Mouse (Mus musculus): ENCODE results near the gene Imp4. TPM values are rescaled to one million over a fixed set of nuclear protein-coding genes. Genes with fewer than 3 reads are reported as not detected.

The Imp4 gene
- polyA plus RNA-seq (2015; fragmentation: Nextera tagmentation; extraction: Ambion mirVana): 109 and 113 TPM in 2 replicates

- peak; percentile 96 for ATAC-seq
- H3K4me2 ChIP-seq (replicated peaks): peak within 1 kb of the TSS; percentile 75
- H3K27ac ChIP-seq: peak within 1 kb of the TSS; percentile 68; the same call in 1 of the 2 replicates
- H3K27me3 ChIP-seq (replicated peaks): no peaks in the 10 kb centered on the region
- peaks cover 2% of the 10 kb centered on the region for H3K4me1 ChIP-seq (replicated peaks)
- under 1% methylated on average over 48 of the region's 48 CpGs for WGBS
- H3K36me3 ChIP-seq: peaks cover 17% of the 10 kb centered on the region
- no peaks in the 10 kb centered on the region for H3K9me3 ChIP-seq
- H3K9ac ChIP-seq: peak within 1 kb of the TSS; percentile 62
- H3K4me3 ChIP-seq (replicated peaks): peak within 1 kb of the TSS; percentile 63
Observed at GRCm38 (mm10) chr1:34439215-34439960, at the start of gene Imp4, which contains the start of gene Ccdc115. Gene Imp4, plus strand, starts transcription at chr1:34439851. Gene Ccdc115, minus strand, starts transcription at chr1:34439672.

- no peaks in the 10 kb centered on the region for H3K9me3 ChIP-seq
- H3K9ac ChIP-seq: no peak overlapping the region
- no peak for ATAC-seq
- H3K4me1 ChIP-seq (replicated peaks): no peaks in the 10 kb centered on the region
- 89% methylated on average over 4 of the region's 4 CpGs for WGBS
- H3K4me2 ChIP-seq (replicated peaks): no peak overlapping the region
- no peak overlapping the region for H3K27ac ChIP-seq
- H3K4me3 ChIP-seq (replicated peaks): no peak overlapping the region
- H3K36me3 ChIP-seq: no peaks in the 10 kb centered on the region
- H3K27me3 ChIP-seq (replicated peaks): no peaks in the 10 kb centered on the region
Observed at GRCm38 (mm10) chr1:34396321-34396720, 43.3 kb upstream of the Imp4 start.

- no peak for ATAC-seq
- H3K9ac ChIP-seq: no peak overlapping the region
- no peaks in the 10 kb centered on the region for H3K36me3 ChIP-seq
- 39% methylated on average over 11 of the region's 11 CpGs for WGBS
- H3K27me3 ChIP-seq (replicated peaks): no peaks in the 10 kb centered on the region
- H3K4me2 ChIP-seq (replicated peaks): no peak overlapping the region
- no peaks in the 10 kb centered on the region for H3K9me3 ChIP-seq
- H3K27ac ChIP-seq: no peak overlapping the region
- H3K4me1 ChIP-seq (replicated peaks): no peaks in the 10 kb centered on the region
- H3K4me3 ChIP-seq (replicated peaks): no peak overlapping the region
Observed at GRCm38 (mm10) chr1:34399182-34399953, 40.3 kb upstream of the Imp4 start.

- 98% methylated on average over 2 of the region's 2 CpGs for WGBS
- H3K4me2 ChIP-seq (replicated peaks): no peak overlapping the region
- H3K9ac ChIP-seq: no peak overlapping the region
- H3K4me1 ChIP-seq (replicated peaks): no peaks in the 10 kb centered on the region
- ATAC-seq: no peak
- H3K9me3 ChIP-seq: peaks cover 18% of the 10 kb centered on the region; the same call in 1 of the 2 replicates
- peaks cover 12% of the 10 kb centered on the region; the same call in 1 of the 2 replicates for H3K36me3 ChIP-seq
- no peak overlapping the region for H3K4me3 ChIP-seq (replicated peaks)
- no peak overlapping the region for H3K27ac ChIP-seq
- H3K27me3 ChIP-seq (replicated peaks): no peaks in the 10 kb centered on the region
Observed at GRCm38 (mm10) chr1:34428466-34428865, 11.2 kb upstream of the Imp4 start.

- Histone ChIP-seq H3K9ac (no peak overlapping the region), H3K9me3 (peaks cover 18% of the 10 kb centered on the region; the same call in 1 of the 2 replicates), H3K27me3 (replicated peaks) (no peaks in the 10 kb centered on the region), H3K27ac (no peak overlapping the region), H3K36me3 (peaks cover 12% of the 10 kb centered on the region; the same call in 1 of the 2 replicates), H3K4me1 (replicated peaks) (peaks cover 3% of the 10 kb centered on the region; the same call in 1 of the 2 replicates), H3K4me2 (replicated peaks) (no peak overlapping the region), H3K4me3 (replicated peaks) (no peak overlapping the region)
- 95% methylated on average over 4 of the region's 4 CpGs for WGBS
- ATAC-seq: no peak
Observed at GRCm38 (mm10) chr1:34429281-34429680, 10.4 kb upstream of the Imp4 start.

GRCm38 (mm10) chr1:34430981-34431380 is 8.7 kb upstream of the Imp4 start:
- no peak for ATAC-seq
- no peak overlapping the region for H3K27ac ChIP-seq

GRCm38 (mm10) chr1:34431431-34431830 is 8.2 kb upstream of the Imp4 start:
- peaks cover 18% of the 10 kb centered on the region; the same call in 1 of the 2 replicates for H3K9me3 ChIP-seq
- 96% methylated on average over 9 of the region's 9 CpGs for WGBS
- H3K4me3 ChIP-seq (replicated peaks): no peak overlapping the region
- no peak overlapping the region for H3K4me2 ChIP-seq (replicated peaks)
- H3K36me3 ChIP-seq: peaks cover 12% of the 10 kb centered on the region; the same call in 1 of the 2 replicates
- H3K4me1 ChIP-seq (replicated peaks): peaks cover 3% of the 10 kb centered on the region; the same call in 1 of the 2 replicates
- H3K9ac ChIP-seq: no peak overlapping the region
- ATAC-seq: no peak
- H3K27me3 ChIP-seq (replicated peaks): no peaks in the 10 kb centered on the region
- no peak overlapping the region for H3K27ac ChIP-seq

More at GRCm38 (mm10) chr1:34430981-34431380, 8.7 kb upstream of the Imp4 start:
- H3K4me1 ChIP-seq (replicated peaks): peaks cover 3% of the 10 kb centered on the region; the same call in 1 of the 2 replicates
- no peak overlapping the region for H3K4me3 ChIP-seq (replicated peaks)
- peaks cover 12% of the 10 kb centered on the region; the same call in 1 of the 2 replicates for H3K36me3 ChIP-seq
- no peaks in the 10 kb centered on the region for H3K27me3 ChIP-seq (replicated peaks)
- no peak overlapping the region for H3K9ac ChIP-seq
- peaks cover 18% of the 10 kb centered on the region; the same call in 1 of the 2 replicates for H3K9me3 ChIP-seq
- 98% methylated on average over 3 of the region's 3 CpGs for WGBS
- no peak overlapping the region for H3K4me2 ChIP-seq (replicated peaks)

- ATAC-seq: no peak
- H3K4me3 ChIP-seq (replicated peaks): peak overlapping the region; percentile 43
- H3K9ac ChIP-seq: no peak overlapping the region
- no peaks in the 10 kb centered on the region for H3K27me3 ChIP-seq (replicated peaks)
- H3K36me3 ChIP-seq: peaks cover 12% of the 10 kb centered on the region; the same call in 1 of the 2 replicates
- H3K4me1 ChIP-seq (replicated peaks): peaks cover 3% of the 10 kb centered on the region; the same call in 1 of the 2 replicates
- peaks cover 18% of the 10 kb centered on the region; the same call in 1 of the 2 replicates for H3K9me3 ChIP-seq
- WGBS: 55% methylated on average over 13 of the region's 13 CpGs
- H3K4me2 ChIP-seq (replicated peaks): peak overlapping the region; percentile 67
- peak overlapping the region; percentile 33; the same call in 1 of the 2 replicates for H3K27ac ChIP-seq
Observed at GRCm38 (mm10) chr1:34432411-34432775, 7.3 kb upstream of the Imp4 start.

- Histone ChIP-seq H3K4me3 (replicated peaks) (peak overlapping the region; percentile 43), H3K36me3 (peaks cover 12% of the 10 kb centered on the region; the same call in 1 of the 2 replicates), H3K9me3 (peaks cover 18% of the 10 kb centered on the region; the same call in 1 of the 2 replicates), H3K4me2 (replicated peaks) (peak overlapping the region; percentile 67), H3K27me3 (replicated peaks) (no peaks in the 10 kb centered on the region), H3K27ac (peak overlapping the region; percentile 33), H3K9ac (peak overlapping the region; percentile 46), H3K4me1 (replicated peaks) (peaks cover 3% of the 10 kb centered on the region; the same call in 1 of the 2 replicates)
- peak; percentile 57 for ATAC-seq
- WGBS: 9% methylated on average over 35 of the region's 35 CpGs
Observed at GRCm38 (mm10) chr1:34432776-34433481, 6.7 kb upstream of the Imp4 start.

GRCm38 (mm10) chr1:34433891-34434521 is 5.6 kb upstream of the Imp4 start:
- peak overlapping the region; percentile 50 for H3K4me3 ChIP-seq (replicated peaks)
- H3K36me3 ChIP-seq: peaks cover 12% of the 10 kb centered on the region; the same call in 1 of the 2 replicates
- H3K4me2 ChIP-seq (replicated peaks): peak overlapping the region; percentile 67
- no peak overlapping the region for H3K9ac ChIP-seq
- no peaks in the 10 kb centered on the region for H3K27me3 ChIP-seq (replicated peaks)
- peaks cover 18% of the 10 kb centered on the region; the same call in 1 of the 2 replicates for H3K9me3 ChIP-seq
- 11% methylated on average over 19 of the region's 19 CpGs for WGBS
- ATAC-seq: peak; percentile 26
- H3K4me1 ChIP-seq (replicated peaks): peaks cover 3% of the 10 kb centered on the region
- H3K27ac ChIP-seq: peak overlapping the region; percentile 20; the same call in 1 of the 2 replicates

- H3K36me3 ChIP-seq: peaks cover 12% of the 10 kb centered on the region; the same call in 1 of the 2 replicates
- H3K9me3 ChIP-seq: peaks cover 16% of the 10 kb centered on the region; the same call in 1 of the 2 replicates
- ATAC-seq: peak; percentile 21
- H3K27ac ChIP-seq: peak overlapping the region; percentile 45; the same call in 1 of the 2 replicates
- under 1% methylated on average over 30 of the region's 30 CpGs for WGBS
- peak overlapping the region; percentile 67 for H3K4me2 ChIP-seq (replicated peaks)
- peak overlapping the region; percentile 49 for H3K9ac ChIP-seq
- H3K4me3 ChIP-seq (replicated peaks): peak overlapping the region; percentile 50
- no peaks in the 10 kb centered on the region for H3K27me3 ChIP-seq (replicated peaks)
- H3K4me1 ChIP-seq (replicated peaks): peaks cover 3% of the 10 kb centered on the region
Observed at GRCm38 (mm10) chr1:34434660-34435160, 4.9 kb upstream of the Imp4 start.
